Mouse (Mus musculus) fat pad, adult 2 months (tissue): Measurements from ENCODE around the gene Zfp39.
A peak's percentile ranks its signal among the peaks of the same experiment; 100 is the strongest.

Source experiments
- DNase-seq: peaks from one replicate; pipeline ENCODE4 v3.0.0-alpha.2; 2011; ENCODE audit warnings: low read depth, low spot score; ENCODE audit errors: extremely low read depth

The Zfp39 gene

GRCm38 (mm10) chr11:58926651-58927050 is 22.6 kb upstream of the Zfp39 start:
- no peak for DNase-seq

DNA sequence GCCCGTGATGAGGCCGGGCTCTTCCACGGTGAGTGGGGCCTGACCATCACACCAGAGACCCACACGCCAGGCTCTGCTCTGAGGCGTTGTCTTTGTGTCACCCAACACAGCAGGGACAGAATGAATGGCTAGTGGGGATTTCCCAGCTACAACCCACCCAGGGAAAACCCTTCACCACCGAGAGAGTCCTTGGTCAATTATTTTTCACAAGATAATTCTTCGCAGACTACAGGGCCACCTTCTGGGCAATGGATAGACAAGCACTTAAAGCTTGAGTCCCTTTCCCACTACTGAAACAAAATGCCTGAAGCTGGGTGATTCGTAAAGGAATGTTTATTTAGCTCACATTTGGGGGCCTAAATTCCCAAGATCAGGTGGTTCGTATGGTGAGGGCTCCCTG is 18.4 kb upstream of the Zfp39 start:
- DNase-seq, result no peak

DNA sequence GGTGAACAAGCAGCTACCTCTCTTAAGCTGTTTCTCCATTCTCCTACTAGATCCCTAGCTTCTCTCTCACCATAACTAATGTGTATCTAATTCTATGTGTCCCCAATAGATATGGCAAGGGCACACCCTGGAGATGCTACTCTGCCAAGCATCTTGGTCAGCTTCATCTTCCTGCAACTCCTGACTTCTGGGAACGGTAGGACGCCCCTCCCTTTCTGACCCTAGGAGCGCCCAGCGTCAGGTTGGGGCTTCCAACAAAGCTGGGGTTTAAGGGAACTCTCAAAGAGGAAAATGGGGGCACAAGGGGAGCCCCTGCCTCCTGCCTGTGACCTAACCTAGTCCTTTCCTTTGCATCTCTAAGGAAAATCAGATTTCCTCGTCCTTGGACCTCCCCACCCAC is 14.7 kb upstream of the Zfp39 start:
- DNase-seq, result no peak

- DNase-seq, result no peak
Measured at GRCm38 (mm10) chr11:58917745-58918366, 13.8 kb upstream of the Zfp39 start, which contains the start of gene Btnl10. Gene Btnl10, plus strand, starts transcription at chr11:58917908.

DNA sequence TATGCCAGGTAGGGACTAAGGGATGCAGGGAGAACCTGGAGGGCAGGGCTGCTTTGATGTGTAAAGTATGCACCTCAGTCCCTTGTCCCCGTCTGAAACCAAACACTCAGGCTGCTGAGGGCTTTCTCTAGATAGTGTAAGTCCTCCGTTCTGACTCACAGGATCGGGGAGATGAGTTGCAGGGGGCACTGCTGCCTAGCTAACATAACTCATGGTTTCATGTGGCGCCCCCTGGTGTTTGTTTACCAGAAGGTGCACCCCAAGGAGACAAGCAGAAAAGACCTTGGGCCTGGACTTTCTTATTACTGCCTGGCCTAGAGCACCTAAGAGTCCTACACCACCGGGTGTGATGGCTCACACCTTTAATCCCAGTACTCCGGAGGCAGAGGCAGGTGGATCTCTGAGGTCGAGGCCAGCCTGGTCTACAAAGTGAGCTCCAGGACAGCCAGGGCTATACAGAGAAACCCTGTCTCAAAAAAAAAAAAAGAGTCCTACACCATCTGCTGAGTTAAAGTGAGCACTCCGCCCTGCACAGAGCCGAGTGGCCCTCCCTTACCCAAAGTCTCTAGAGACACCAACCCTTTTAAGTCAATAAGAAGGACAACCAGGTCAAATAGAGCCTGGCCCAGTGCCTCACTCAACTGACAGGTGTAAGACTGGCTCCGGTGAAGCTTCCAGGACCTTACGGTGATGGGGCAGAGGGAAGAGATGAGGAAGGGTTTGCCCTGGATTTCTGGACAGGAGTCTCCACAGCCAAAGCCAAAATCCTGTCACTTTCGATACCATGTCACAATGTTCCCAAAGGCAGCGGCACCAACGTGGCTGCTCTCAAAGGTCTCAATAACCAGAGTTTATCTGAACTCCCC is 13.1 kb upstream of the Zfp39 start:
- no peak for DNase-seq

DNA sequence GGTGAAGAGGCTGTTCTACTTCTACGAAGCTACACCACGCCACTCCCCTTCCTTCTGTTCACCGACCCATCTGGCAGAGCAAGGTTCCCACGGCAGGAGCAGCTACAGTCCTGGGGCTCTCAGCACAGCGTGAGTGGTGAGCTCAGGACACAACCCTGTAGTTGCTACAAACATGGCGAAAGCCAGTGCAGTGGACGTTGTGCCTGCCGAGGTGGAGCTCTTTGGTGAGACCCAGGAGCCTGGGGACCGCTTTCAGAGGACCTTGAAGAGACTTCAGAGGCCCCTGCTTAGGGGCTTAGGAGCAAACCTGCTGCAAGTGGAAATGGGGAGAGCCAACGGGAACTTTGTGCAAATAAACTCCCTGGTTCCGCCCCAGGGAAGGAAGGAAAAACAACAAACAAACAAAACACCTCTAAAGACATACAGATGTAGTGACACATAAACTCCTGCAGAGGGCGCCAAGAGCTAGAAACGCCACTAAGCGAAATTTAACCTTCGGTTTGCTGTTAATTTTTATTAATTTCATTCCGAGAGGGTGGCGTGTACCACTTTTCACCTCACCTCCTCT is 10.5 kb upstream of the Zfp39 start:
- DNase-seq, result no peak

DNA sequence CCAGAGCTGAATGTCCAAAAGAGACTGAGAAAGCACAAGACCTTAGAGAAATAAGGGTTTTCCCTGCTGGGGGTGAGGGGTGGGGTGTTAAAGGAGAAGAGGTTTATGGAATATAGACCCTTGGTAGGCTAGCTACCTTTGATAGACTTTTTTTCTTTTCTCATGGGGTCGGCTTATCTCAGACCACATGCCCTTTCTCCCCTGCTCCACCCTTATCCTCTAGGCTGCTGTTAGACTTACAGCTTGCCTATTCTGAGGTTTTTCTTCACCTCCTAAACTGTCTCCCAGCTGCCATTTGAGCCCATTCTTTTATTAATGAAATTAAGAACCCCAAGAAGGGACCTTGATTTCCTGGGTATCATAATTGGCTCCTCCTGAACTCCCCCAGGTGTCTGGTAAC is 9.8 kb upstream of the Zfp39 start:
- DNase-seq, result no peak

DNA sequence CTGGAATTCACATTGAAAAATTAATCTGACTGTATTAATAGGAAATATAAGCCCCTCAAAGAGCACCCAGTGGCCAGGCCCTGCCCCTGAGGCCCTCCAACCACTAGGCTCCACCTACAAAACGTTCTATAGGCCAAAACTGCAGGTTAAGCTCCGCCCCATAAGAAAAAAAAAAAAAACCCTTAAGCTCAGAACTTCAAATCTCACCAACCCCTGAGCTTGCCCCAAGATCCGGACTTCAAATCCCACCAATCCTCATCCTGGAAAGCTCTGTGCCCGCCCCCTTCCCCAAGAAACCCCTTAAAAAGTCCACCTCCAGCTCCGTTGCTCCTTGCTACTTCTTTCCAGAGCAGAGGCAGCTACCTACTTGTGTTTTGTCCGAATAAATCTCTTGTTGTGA is 813 bp upstream of the Zfp39 start:
- DNase-seq, result no peak

GRCm38 (mm10) chr11:58904410-58904718 is 339 bp upstream of the Zfp39 start:
- no peak for DNase-seq

DNA sequence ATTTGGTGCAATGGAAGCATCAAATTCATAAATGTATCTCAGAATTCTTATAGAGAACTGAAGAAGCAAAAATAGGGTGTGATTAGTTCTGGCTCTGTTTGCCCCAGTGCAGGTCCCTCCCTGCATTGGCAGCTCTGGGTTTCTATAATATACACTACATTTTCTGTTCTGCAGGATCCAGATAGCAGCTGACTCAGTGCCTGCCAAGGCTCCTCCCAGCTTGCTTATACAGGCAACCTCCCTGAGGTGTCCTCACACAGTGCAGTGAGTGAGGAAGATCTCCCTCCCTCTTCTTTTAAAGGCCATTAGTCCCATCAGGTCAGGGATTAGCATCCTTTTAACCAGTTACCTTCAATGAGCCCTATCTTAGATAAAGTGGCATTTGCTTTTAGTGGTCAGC is 2.9 kb downstream of the Zfp39 start:
- DNase-seq, result no peak

DNA sequence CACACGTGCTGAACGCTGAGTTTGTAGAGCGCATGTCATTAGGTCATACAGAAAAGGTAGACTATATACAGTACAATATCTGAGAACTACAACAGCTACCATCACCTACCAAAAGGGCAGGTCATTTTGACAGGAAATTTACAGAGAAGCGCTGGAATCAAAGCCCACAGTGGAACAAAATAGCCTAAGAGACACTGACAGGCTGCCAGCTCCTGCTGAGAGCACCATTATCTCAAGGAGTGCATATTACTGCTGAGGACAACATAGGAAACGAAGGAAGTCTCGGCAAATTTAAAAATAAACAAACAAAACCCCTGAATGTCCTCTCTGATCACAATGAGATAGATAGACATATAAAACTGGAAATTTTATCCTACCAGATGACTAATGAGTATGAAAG is 6.5 kb downstream of the Zfp39 start:
- DNase-seq, result no peak

GRCm38 (mm10) chr11:58894456-58894855 is 9.6 kb downstream of the Zfp39 start:
- DNase-seq, result no peak

DNA sequence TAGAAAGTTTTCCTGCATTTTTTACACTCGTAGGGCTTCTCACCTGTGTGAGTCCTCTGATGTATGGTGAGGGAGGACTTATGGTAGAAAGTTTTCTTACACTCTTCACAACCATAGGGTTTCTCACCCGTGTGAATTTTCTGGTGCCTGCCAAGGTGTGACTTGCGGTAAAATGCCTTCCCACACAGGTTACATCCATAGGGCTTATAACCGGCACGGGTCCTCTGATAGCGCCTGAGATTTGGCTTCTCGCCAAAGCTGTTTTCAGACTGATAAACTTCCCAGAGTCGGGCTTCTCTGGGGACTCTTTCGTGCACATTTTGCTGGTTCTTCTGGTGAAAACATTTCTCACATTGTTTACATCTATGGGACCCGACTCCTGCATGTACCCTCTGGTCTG is 13.5 kb downstream of the Zfp39 start:
- no peak for DNase-seq

DNA sequence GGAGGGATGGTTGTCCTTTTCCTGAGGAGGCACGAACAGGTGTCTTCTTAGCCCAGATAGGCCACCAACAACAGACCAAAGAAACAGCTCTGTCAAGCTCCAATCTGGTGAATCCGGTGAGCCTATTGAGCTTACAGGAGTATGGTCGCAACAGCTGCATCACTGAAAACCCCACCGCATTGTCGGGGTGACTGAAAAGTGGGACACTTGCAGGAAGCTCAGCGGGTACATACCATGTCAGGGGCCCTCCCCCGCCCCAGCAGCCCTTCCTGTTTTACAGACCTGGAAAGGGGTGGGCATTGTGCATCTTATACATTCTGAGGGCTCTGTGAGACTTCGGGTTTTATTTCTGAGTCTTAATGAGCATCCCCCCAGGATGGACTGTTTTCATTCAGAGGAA is 20.3 kb downstream of the Zfp39 start:
- DNase-seq, result no peak

GRCm38 (mm10) chr11:58870961-58871360 is 33.1 kb downstream of the Zfp39 start:
- no peak for DNase-seq

GRCm38 (mm10) chr11:58867954-58868330 is 36.1 kb downstream of the Zfp39 start:
- DNase-seq, result peak; percentile 63

DNA sequence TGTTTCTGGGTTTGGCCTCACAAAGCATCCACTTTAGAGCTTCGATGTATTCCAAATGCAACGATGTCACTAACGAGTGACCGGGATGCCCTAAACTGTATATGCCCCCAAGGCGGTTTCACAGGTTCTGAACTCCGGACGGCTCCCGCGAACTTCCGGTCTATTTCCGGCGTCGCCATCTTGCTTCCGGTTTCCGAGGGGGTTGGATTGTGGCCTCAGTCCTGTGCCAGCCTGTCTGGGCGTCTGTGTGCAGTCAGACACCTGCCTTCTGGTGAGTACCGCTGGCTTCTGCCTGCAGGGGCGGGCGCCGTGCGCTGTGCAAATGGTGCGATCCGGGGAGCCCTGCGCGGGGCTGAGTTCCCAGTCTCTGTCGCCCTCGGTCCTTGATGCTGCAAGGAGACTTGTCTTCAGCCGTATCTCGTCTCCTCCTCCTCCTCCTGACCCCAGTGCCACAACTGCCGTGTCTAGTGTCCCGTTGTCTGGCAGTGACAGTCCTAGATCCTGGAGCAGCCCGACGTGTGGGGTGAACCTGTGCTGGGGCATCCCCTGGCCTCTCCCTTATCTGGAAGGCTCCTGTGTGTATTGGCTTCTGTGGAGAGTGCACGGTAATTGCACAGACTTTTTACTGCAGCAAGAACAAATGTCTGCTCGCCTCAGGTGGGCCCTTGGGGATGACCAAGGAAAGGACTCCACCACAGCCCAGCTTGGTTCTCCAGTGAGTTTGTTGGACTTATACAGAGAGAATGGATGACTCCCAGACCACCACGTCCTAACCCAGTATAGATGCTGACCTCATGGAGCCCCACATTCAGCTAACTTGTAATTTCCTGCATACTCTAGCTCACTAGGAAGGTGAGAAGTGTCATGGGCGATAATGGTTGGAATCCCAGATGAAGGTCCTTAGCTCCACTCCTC is 36.7 kb downstream of the Zfp39 start, which contains the start of gene 2810021J22Rik:
2810021J22Rik (plus strand) TSS at position 178 of the 915 bp plus-strand sequence.
- DNase-seq, result no peak

DNA sequence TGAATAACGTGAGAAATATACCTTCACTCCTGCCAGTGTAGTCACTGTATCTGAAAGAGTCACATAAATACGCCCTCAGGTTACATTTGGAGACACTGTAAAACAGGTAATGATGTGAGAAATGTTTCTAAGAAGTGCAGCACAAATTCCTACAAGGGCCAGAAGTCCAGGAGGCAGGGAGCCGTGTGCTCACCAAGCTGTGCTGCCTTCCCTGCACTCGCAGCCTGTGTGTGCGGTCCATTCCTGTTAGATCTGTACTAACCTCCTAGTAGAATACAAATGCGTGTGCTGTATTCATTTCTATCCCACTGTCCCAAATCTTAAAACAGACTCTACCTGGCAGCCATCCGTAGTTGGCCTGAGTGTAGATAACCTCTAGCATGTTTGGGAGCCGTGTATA is 43.3 kb downstream of the Zfp39 start:
- DNase-seq, result no peak

DNA sequence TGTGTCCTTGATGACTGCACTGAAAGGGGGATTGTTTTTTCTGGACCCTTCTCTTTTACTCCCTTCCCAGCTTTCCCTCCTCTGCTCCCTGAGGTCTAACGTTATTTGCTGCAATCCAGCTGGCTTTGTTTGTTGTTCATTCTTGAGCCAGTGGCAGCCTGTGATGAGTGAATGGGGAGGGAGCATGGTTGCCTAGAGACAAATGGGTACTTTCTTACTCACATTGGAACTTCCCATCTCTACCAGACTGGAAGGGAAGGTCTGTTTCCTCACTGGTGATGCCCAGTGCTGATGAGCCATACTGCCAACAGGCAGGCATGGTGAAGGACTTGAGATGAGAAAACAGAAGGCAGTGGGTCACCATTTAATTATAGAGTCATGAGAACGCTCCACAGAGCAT is 54.3 kb downstream of the Zfp39 start:
- DNase-seq, result no peak

DNA sequence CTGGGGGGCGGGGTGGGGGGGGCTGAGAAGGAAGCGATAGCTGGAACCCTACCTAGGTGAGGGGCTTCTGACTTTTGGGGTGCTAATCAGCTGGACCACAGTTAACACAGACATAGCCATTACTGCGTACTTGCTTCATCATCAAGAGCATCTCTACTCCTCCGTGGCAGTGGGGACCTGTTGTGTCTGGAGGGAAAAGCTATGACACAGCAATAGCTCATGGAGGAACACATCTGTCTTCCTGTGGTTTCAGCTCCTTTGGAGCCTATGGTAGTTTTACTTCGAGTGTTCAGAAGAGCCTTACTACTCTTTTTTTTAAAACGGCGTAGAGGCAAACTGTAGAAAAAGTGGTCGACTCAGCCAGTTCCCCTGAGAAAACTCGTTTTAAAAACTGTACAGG is 56.4 kb downstream of the Zfp39 start:
- no peak for DNase-seq

- DNase-seq, result peak; percentile 83
Measured at GRCm38 (mm10) chr11:58846919-58847461, 57.0 kb downstream of the Zfp39 start, which contains the start of gene Gm12258. Gene Gm12258, plus strand, starts transcription at chr11:58847158.
